14 mouse cellular contexts compared by ENCODE assay signal in the genomic region with DNA sequence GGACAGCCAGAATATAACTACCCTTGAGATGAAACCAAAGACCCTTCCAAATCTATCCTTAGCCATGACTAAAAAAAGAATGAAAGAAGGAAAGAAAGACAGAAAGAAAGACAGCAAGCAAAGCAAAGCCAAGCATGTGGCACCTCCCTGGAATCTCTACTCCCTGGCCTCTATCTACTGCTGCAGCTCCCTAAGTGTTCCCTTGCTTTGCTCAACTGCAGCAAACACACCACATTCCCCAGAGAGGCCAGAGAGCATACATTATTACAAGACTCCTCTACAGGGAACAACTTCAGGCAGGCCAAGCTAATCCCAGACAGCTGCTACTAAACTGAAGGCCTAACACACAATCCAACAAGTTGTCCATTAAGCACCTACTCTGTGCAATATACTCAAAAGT. TPM values are rescaled to one million over a fixed set of nuclear protein-coding genes. Genes with fewer than 3 reads are reported as not detected.
"Had no signal": no experiment of that assay in that cellular context is flagged by ENCODE, and none has a peak within 500 bp of the region (broad histone marks: within the 10 kb centered on the region; RNA-seq: fewer than 3 reads in every experiment).

No protein-coding gene starts in this region.

- H3K9me3 ChIP-seq: limb, embryonic 10.5 days; liver, embryonic 13.5 days; lung, embryonic 15.5 days; midbrain, embryonic 13.5 days had no signal

- H3K4me3 ChIP-seq: left cerebral cortex, adult 2 months; limb, embryonic 10.5 days; liver, embryonic 13.5 days; lung, embryonic 15.5 days; midbrain, embryonic 13.5 days had no signal

- H3K27me3 ChIP-seq: liver, embryonic 13.5 days; lung, embryonic 15.5 days; midbrain, embryonic 13.5 days had no signal

- H3K4me2 ChIP-seq: liver, embryonic 13.5 days; lung, embryonic 15.5 days; midbrain, embryonic 13.5 days had no signal

- H3K9ac ChIP-seq: liver, embryonic 13.5 days; liver, postnatal 0 days; lung, embryonic 15.5 days; midbrain, embryonic 13.5 days had no signal

- ATAC-seq: intestine, embryonic 16.5 days; liver, postnatal 0 days; midbrain, embryonic 13.5 days had no signal

- H3K27ac ChIP-seq: left cerebral cortex, adult 2 months; limb, embryonic 10.5 days; liver, embryonic 13.5 days; lung, embryonic 15.5 days; midbrain, embryonic 13.5 days; stomach, postnatal 0 days had no signal

- DNase-seq: kidney, postnatal 10 days; liver, embryonic 13.5 days; liver, postnatal 0 days; lung, postnatal 36 days; thymus, postnatal 14 days had no signal

RNA-seq across cellular contexts. Expression of gene Nags, which starts 34.5 kb away (rescaled TPM):
- total RNA-seq: layer of hippocampus, postnatal 14 days; left cerebral cortex, postnatal 14 days; neutrophil, adult 5-6 weeks had no signal
- polyA plus RNA-seq: stomach, postnatal 0 days had no signal
